Mouse (Mus musculus) kidney, adult 2 months (tissue): ENCODE measurements around the gene Tnrc6b. TPM values are rescaled to one million over a fixed set of nuclear protein-coding genes. Genes with fewer than 3 reads are reported as not detected.

Source experiments
- DNase-seq: peaks from one replicate; pipeline ENCODE4 v3.0.0; 2021
- H3K27ac ChIP-seq: fragments of 200-500 bp; 2 replicates; pipeline ENCODE4 v1.5.1; 2012; ENCODE audit warnings: low read depth, low read length, control low read depth, inconsistent platforms; ENCODE audit not compliant: insufficient read depth
- H3K27me3 ChIP-seq: fragments of 200-500 bp; replicated peaks from 2 replicates; pipeline ENCODE4 v1.6.1; 2012; ENCODE audit warnings: mild to moderate bottlenecking, moderate library complexity, low read length, inconsistent platforms; ENCODE audit not compliant: control insufficient read depth, insufficient read depth
- H3K36me3 ChIP-seq: fragments of 200-500 bp; 2 replicates; pipeline ENCODE4 v1.6.1; 2012; ENCODE audit warnings: mild to moderate bottlenecking, moderate library complexity, low read length, inconsistent platforms; ENCODE audit not compliant: control insufficient read depth, insufficient read depth
- H3K4me1 ChIP-seq: fragments of 200-500 bp; 2 replicates; pipeline ENCODE4 v1.6.1; 2011; ENCODE audit warnings: low read length; ENCODE audit not compliant: control insufficient read depth, insufficient read depth
- H3K4me3 ChIP-seq: fragments of 200-500 bp; 2 replicates; pipeline ENCODE4 v1.5.1; 2011; ENCODE audit warnings: mild to moderate bottlenecking, low read depth, low read length, control low read depth; ENCODE audit not compliant: insufficient read depth
- CTCF ChIP-seq: fragments of 200-500 bp; conservative IDR thresholded peaks from 2 replicates; pipeline ENCODE4 v1.5.1; 2011; ENCODE audit warnings: low read depth, mild to moderate bottlenecking, control low read depth, low read length, moderate library complexity, mixed read lengths; ENCODE audit not compliant: insufficient read depth, insufficient read length
- POLR2A ChIP-seq: fragments of 200-500 bp; IDR thresholded peaks from one replicate; pipeline ENCODE4 v1.6.1; 2011; ENCODE audit warnings: low read depth, low read length, control low read depth
- WGBS: fragments of 180-500 bp; shearing (Covaris S2); methylation state at CpG from one replicate; pipeline ENCODE4 v1.1.7; 2018; 5-methylcytosine and 5-hydroxymethylcytosine counted together
- polyA plus RNA-seq: library from polyadenylated mRNA; depleted of rRNA; stranded (reverse); fragments of >200 nt; gene quantifications from 2 replicates; pipeline ENCODE4 v1.2.3, GENCODE M21; 2012

Gene Tnrc6b
- polyA plus RNA-seq, 1 experiment = 12.1 TPM

- H3K4me1 ChIP-seq = peaks cover 7% of the 10 kb centered on the region; the same call in 1 of the 2 replicates
- no peak overlapping the region for H3K4me3 ChIP-seq
- no peak overlapping the region for H3K27ac ChIP-seq
- WGBS = 52% methylated on average over 2 of the region's 2 CpGs
- peak; percentile 39 for DNase-seq
- no peaks in the 10 kb centered on the region for H3K27me3 ChIP-seq
- TF ChIP-seq POLR2A (no peak), CTCF (no peak)
- H3K36me3 ChIP-seq = no peaks in the 10 kb centered on the region
These were observed 54.3 kb downstream of the Tnrc6b start for GRCm38 (mm10) chr15:80765381-80765780.

DNA sequence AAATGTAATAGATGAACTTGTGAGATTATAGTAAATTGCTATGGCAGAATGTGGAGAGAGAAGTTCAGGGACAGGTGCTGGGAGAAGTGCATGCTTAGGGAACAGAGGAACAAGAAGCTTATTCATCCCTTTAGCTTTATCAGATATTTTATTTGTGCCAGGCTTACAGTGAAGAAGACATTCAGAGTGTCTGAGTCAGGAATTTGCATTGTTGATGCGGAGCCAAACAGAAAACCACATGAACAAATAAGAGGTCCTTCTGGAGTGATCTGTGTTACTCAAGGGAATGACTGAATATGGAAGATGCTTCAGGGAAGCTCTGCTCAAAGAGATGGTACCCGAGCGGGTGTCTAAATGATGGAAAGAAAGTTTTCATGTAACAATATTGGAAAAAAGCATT lies 57.1 kb downstream of the Tnrc6b start:
- DNase-seq = no peak
- Histone ChIP-seq H3K27me3 (no peaks in the 10 kb centered on the region), H3K4me3 (no peak overlapping the region), H3K4me1 (peaks cover 7% of the 10 kb centered on the region; the same call in 1 of the 2 replicates), H3K27ac (no peak overlapping the region), H3K36me3 (no peaks in the 10 kb centered on the region)
- WGBS = 91% methylated on average over 3 of the region's 3 CpGs
- TF ChIP-seq CTCF = no peak
- TF ChIP-seq POLR2A = no peak

DNA sequence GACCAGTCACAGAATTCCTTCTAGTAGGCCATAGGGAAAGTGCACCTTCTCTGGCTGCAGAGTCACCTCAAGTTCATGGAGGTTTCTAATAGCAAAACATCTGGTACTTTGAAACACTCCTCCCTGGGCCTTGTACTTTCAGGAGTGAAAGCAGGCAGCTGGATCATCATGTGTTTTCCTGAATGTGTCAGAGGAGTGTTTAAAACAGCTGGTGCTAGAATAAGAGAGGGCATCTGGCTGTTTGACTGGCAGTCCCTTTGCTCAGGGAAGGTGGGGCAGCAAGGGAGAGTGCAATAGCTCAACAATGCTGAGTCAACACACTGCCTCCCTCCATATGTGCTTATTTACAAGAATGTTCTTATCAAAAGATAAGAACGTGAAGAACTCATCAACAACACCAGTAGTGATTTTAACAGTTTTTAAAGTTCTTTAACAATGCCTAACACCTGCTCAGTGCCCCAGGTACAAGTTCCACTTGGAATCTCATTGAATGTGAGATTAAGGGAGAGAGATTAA lies 60.9 kb downstream of the Tnrc6b start:
- TF ChIP-seq POLR2A = no peak
- no peak for TF ChIP-seq CTCF
- H3K4me1 ChIP-seq = no peaks in the 10 kb centered on the region
- 50% methylated on average over 1 of the region's 1 CpGs for WGBS
- H3K4me3 ChIP-seq = no peak overlapping the region
- H3K27me3 ChIP-seq = no peaks in the 10 kb centered on the region
- no peak for DNase-seq
- H3K27ac ChIP-seq = no peak overlapping the region
- H3K36me3 ChIP-seq = no peaks in the 10 kb centered on the region

- Histone ChIP-seq H3K27ac (no peak overlapping the region), H3K4me1 (no peaks in the 10 kb centered on the region), H3K36me3 (no peaks in the 10 kb centered on the region), H3K4me3 (no peak overlapping the region), H3K27me3 (no peaks in the 10 kb centered on the region)
- TF ChIP-seq CTCF (no peak), POLR2A (no peak)
- DNase-seq = no peak
- 100% methylated on average over 1 of the region's 1 CpGs for WGBS
These were observed 63.6 kb downstream of the Tnrc6b start for GRCm38 (mm10) chr15:80774666-80775065.

GRCm38 (mm10) chr15:80779006-80779405 lies 67.9 kb downstream of the Tnrc6b start:
- H3K27ac ChIP-seq = no peak overlapping the region
- H3K27me3 ChIP-seq = no peaks in the 10 kb centered on the region
- no peaks in the 10 kb centered on the region for H3K4me1 ChIP-seq
- no peaks in the 10 kb centered on the region for H3K36me3 ChIP-seq
- TF ChIP-seq POLR2A (no peak), CTCF (no peak)
- 69% methylated on average over 3 of the region's 3 CpGs for WGBS
- no peak for DNase-seq
- H3K4me3 ChIP-seq = no peak overlapping the region

DNA sequence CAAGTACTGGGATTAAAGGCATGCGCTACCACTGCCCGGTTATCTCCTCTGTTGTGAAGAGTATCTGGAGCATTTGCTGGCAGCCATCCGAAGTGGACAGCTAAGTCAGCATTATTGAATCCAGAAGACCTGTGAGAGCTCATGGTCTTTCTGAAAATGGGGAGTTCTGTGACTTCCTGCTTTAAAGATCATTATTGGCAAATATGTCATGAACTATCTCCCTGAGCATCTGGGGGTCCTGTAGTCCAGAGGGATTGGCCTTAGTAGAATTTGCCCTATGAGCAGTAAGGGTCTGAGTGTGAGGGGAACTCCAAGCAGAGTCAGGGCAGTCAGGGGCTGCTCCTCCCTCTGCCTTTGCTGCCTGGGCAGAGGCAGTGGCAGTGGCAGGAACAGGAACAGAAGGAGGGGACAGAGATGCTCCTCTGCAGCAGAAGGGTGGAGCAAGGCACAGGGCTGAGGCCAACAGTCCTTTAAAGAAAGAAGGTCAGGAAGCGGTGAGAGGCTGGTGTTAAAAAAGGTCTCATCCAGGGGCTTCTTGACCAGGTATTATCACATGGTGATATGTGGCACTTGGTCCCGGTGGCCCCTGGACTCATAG lies 69.1 kb downstream of the Tnrc6b start:
- Histone ChIP-seq H3K4me1 (no peaks in the 10 kb centered on the region), H3K4me3 (no peak overlapping the region), H3K27me3 (no peaks in the 10 kb centered on the region), H3K27ac (no peak overlapping the region), H3K36me3 (no peaks in the 10 kb centered on the region)
- WGBS = 84% methylated on average over 5 of the region's 5 CpGs
- DNase-seq = no peak
- no peak for TF ChIP-seq CTCF
- TF ChIP-seq POLR2A = no peak

DNA sequence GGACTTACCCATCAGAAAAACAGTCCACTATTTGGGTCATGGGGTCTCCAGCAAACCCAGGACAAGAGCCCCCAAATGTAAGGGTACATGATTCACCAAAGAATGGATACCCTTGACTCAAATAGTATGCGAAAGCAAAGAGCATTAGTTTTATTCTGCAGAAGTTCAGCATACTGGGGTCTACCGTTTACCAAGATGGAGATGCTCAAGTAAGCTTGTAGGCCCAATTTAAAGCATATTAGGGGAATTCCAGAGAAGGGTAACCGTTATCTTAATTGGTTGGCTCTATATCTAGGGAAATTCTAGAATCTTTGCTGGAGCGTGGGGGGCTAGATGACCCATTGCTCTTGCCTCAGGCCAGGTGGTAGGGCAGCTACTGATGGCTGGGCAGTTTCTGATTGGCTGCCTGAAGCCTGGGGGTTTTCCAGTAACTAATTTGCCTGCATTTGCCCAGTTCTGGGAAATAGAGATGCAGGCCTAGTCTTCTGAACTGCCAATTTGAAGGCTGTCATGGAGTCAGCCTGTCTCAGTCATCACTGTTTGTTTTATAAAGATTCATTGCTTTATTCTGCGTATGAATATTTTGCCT lies 70.2 kb downstream of the Tnrc6b start:
- no peak overlapping the region for H3K27ac ChIP-seq
- DNase-seq = no peak
- no peaks in the 10 kb centered on the region for H3K4me1 ChIP-seq
- no peaks in the 10 kb centered on the region for H3K27me3 ChIP-seq
- TF ChIP-seq POLR2A (no peak), CTCF (no peak)
- H3K4me3 ChIP-seq = no peak overlapping the region
- 94% methylated on average over 5 of the region's 5 CpGs for WGBS
- no peaks in the 10 kb centered on the region for H3K36me3 ChIP-seq
